ENCODE assay signal across 8 mouse cellular contexts in genomic region chr1:74303509-74304338, GRCm38 (mm10). TPM values are rescaled to one million over a fixed set of nuclear protein-coding genes. Genes with fewer than 3 reads are reported as not detected.
A peak's percentile ranks its signal among the peaks of the same experiment; 100 is the strongest.
DNase-seq lines count a peak whose midpoint lies in the region; ATAC-seq and TF ChIP-seq lines count a peak whose summit lies in the region.

No protein-coding gene starts in this region.

- ATAC-seq in cerebellum, adult (ENCODE audit: insufficient number of reproducible peaks, low FRiP score, low TSS enrichment) = peak; percentile 69
- peak; percentile 53 for ATAC-seq in forebrain, embryonic 12.5 days (ENCODE audit: low FRiP score)

- H3K79me2 ChIP-seq in MEL (ENCODE audit: control insufficient read depth, insufficient read depth, low read length, poor library complexity) = peaks cover 16% of the 10 kb centered on the region

- H3K27me3 ChIP-seq in MEL (ENCODE audit: control insufficient read depth in 1 of 2, insufficient read depth in 2 of 2, low read length in 2 of 2) = no peaks in the 10 kb centered on the region
- H3K27me3 ChIP-seq in forebrain, embryonic 12.5 days = peaks cover 18% of the 10 kb centered on the region

- peak; percentile 61 to 69 for TF ChIP-seq POLR2A in MEL (IDR thresholded peaks at IDR 0.05; ENCODE audit: control insufficient read depth in 1 of 2, insufficient read depth in 1 of 2, low read depth in 1 of 2, low read length in 2 of 2, poor library complexity in 1 of 2)

- TF ChIP-seq CTCF in MEL (IDR thresholded peaks at IDR 0.05 in 2 of 3, conservative IDR thresholded peaks at IDR 0.05 in 1 of 3; ENCODE audit: control insufficient read depth in 1 of 3, insufficient read depth in 1 of 3, low read depth in 2 of 3, low read length in 3 of 3, poor library complexity in 1 of 3, severe bottlenecking in 1 of 3) = 0 out of 6 replicates have a peak, but pooled peaks of 1 of the 3 experiments have one; percentile 11

- no peak for TF ChIP-seq EP300 in MEL (IDR thresholded peaks at IDR 0.05; ENCODE audit: low read depth in 1 of 2, low read length in 2 of 2)

- peak overlapping the region; percentile 86 for H3K4me2 ChIP-seq in forebrain, embryonic 12.5 days

- peak overlapping the region; percentile 91 to 94 for H3K4me3 ChIP-seq in MEL (ENCODE audit: control insufficient read depth in 1 of 2, insufficient read depth in 1 of 2, low read depth in 2 of 2, low read length in 2 of 2)
- peak overlapping the region; percentile 53 for H3K4me3 ChIP-seq in forebrain, embryonic 12.5 days (replicated peaks)

- WGBS in forebrain, embryonic 12.5 days = under 1% methylated on average over 56 of the region's 56 CpGs

- DNase-seq in MEL (ENCODE audit: low read depth, low spot score) = peak; percentile 74
- peak; percentile 83 for DNase-seq in heart, postnatal 25 days (ENCODE audit: low spot score)
- DNase-seq in kidney, postnatal 4 days = peak; percentile 86 to 92
- peak; percentile 86 for DNase-seq in lung, postnatal 14 days
- DNase-seq in ovary, postnatal 14 days (ENCODE audit: low spot score) = peak; percentile 73
- peak; percentile 80 to 85 for DNase-seq in urinary bladder, adult 18-20 months (ENCODE audit: low spot score in 2 of 2)

- H3K9me3 ChIP-seq in MEL (replicated peaks; ENCODE audit: insufficient read depth, low read length) = no peaks in the 10 kb centered on the region
- no peaks in the 10 kb centered on the region for H3K9me3 ChIP-seq in forebrain, embryonic 12.5 days

- H3K36me3 ChIP-seq in MEL (ENCODE audit: control insufficient read depth in 1 of 2, insufficient read depth in 2 of 2, low read length in 2 of 2) = peaks cover 0 to 32% of the 10 kb centered on the region in 2 experiments; a peak in 2 of 4 replicates
- H3K36me3 ChIP-seq in forebrain, embryonic 12.5 days (replicated peaks) = no peaks in the 10 kb centered on the region

- 0 out of 2 replicates have a peak overlapping the region, but pooled peaks have one; percentile 11 for H3K27ac ChIP-seq in MEL (ENCODE audit: control insufficient read depth, low read depth, low read length)
- H3K27ac ChIP-seq in forebrain, embryonic 12.5 days = no peak overlapping the region

- intact Hi-C loops in heart, postnatal 25 days (cut with DNase I) = no loop called here

- peak overlapping the region; percentile 86 for H3K9ac ChIP-seq in MEL (ENCODE audit: control insufficient read depth, low read depth, low read length, poor library complexity, severe bottlenecking)
- H3K9ac ChIP-seq in forebrain, embryonic 12.5 days = peak overlapping the region; percentile 63

- no peak for TF ChIP-seq RAD21 in MEL (IDR thresholded peaks at IDR 0.05; ENCODE audit: low read depth, low read length)

- peaks cover 2 to 40% of the 10 kb centered on the region in 2 experiments; a peak in 3 of 4 replicates for H3K4me1 ChIP-seq in MEL (ENCODE audit: control insufficient read depth in 1 of 2, insufficient read depth in 2 of 2, low read length in 2 of 2)
- peaks cover 12% of the 10 kb centered on the region for H3K4me1 ChIP-seq in forebrain, embryonic 12.5 days

TF ChIP-seq in MEL, 35 proteins besides CTCF, POLR2A, EP300 and RAD21:
- TF ChIP-seq SIN3A (IDR thresholded peaks at IDR 0.05; ENCODE audit: low read length) (peak; percentile 61), MYC (IDR thresholded peaks at IDR 0.05; ENCODE audit: low read depth, low read length) (peak; percentile 70; the same call in 1 of the 2 replicates), GATA1 (IDR thresholded peaks at IDR 0.05; ENCODE audit: low read depth, low read length) (no peak), MAZ (IDR thresholded peaks at IDR 0.05; ENCODE audit: low read depth, low read length) (peak; percentile 55; the same call in 1 of the 2 replicates), MAX (IDR thresholded peaks at IDR 0.05; ENCODE audit: low read length) (peak; percentile 75), E2F4 (IDR thresholded peaks at IDR 0.05; ENCODE audit: borderline replicate concordance, low read depth, low read length) (no peak), POLR2AphosphoS2 (IDR thresholded peaks at IDR 0.05; ENCODE audit: low read length) (0 out of 2 replicates have a peak, but pooled peaks have one; percentile 68), MAFK (IDR thresholded peaks at IDR 0.05; ENCODE audit: borderline replicate concordance, low read depth, low read length) (no peak), NELFE (IDR thresholded peaks at IDR 0.05; ENCODE audit: low read depth, low read length) (peak; percentile 45), MXI1 (IDR thresholded peaks at IDR 0.05; ENCODE audit: low read depth, low read length) (peak; percentile 79), HCFC1 (IDR thresholded peaks at IDR 0.05; ENCODE audit: low read depth, low read length) (peak; percentile 22; the same call in 1 of the 2 replicates), KAT2A (conservative IDR thresholded peaks at IDR 0.05; ENCODE audit: low read depth, low read length) (no peak)
TF ChIP-seq in MEL: peak in this region for 8.

RNA-seq across cellular contexts. Expression of gene Tmbim1, which starts 1.7 kb away (rescaled TPM):
- total RNA-seq in MEL (2012; rRNA removed) = 10.3 and 13.0 TPM in 2 replicates
- polyA plus RNA-seq in MEL (2012; ENCODE audit: insufficient read depth in 1 of 2, insufficient read length in 2 of 2, low read depth in 1 of 2, low replicate concordance in 2 of 2, missing spikeins in 1 of 2) = 10 to 100 TPM in 1 of 2 experiments, not detected in 1; 20.8 TPM
- polyA plus RNA-seq in forebrain, embryonic 12.5 days (2016; fragmentation: Nextera tagmentation; extraction: Ambion mirVana) = 6.7 and 7.9 TPM in 2 replicates
- 10 to 100 TPM; 38.4 to 41.5 TPM for total RNA-seq in heart, postnatal 25 days (2021)

RNA-seq across cellular contexts. Expression of gene Pnkd, which starts 19.0 kb away (rescaled TPM):
- 48.2 and 52.5 TPM in 2 replicates for total RNA-seq in MEL (2012; rRNA removed)
- 10 to 100 TPM in 1 of 2 experiments, not detected in 1; 64.2 TPM for polyA plus RNA-seq in MEL (2012; ENCODE audit: insufficient read depth in 1 of 2, insufficient read length in 2 of 2, low read depth in 1 of 2, low replicate concordance in 2 of 2, missing spikeins in 1 of 2)
- 87.5 and 88.9 TPM in 2 replicates for polyA plus RNA-seq in forebrain, embryonic 12.5 days (2016; fragmentation: Nextera tagmentation; extraction: Ambion mirVana)
- total RNA-seq in heart, postnatal 25 days (2021) = 100 to 1,000 TPM; 160 to 161 TPM

RNA-seq across cellular contexts. Expression of gene Aamp, which starts 19.2 kb away (rescaled TPM):
- 107 and 108 TPM in 2 replicates for total RNA-seq in MEL (2012; rRNA removed)
- polyA plus RNA-seq in MEL (2012; ENCODE audit: insufficient read depth in 1 of 2, insufficient read length in 2 of 2, low read depth in 1 of 2, low replicate concordance in 2 of 2, missing spikeins in 1 of 2) = 100 to 1,000 TPM in 1 of 2 experiments, not detected in 1; 169 TPM
- 184 and 190 TPM in 2 replicates for polyA plus RNA-seq in forebrain, embryonic 12.5 days (2016; fragmentation: Nextera tagmentation; extraction: Ambion mirVana)
- total RNA-seq in heart, postnatal 25 days (2021) = 10 to 100 TPM; 87.5 to 94.8 TPM

RNA-seq across cellular contexts. Expression of gene Gpbar1, which starts 25.4 kb away (rescaled TPM):
- total RNA-seq in MEL (2012; rRNA removed) = 0.16 TPM in 1 of 2 replicates, not detected in the other
- polyA plus RNA-seq in MEL (2012; ENCODE audit: insufficient read depth in 1 of 2, insufficient read length in 2 of 2, low read depth in 1 of 2, low replicate concordance in 2 of 2, missing spikeins in 1 of 2) = not detected
- 0.18 and 0.29 TPM in 2 replicates for polyA plus RNA-seq in forebrain, embryonic 12.5 days (2016; fragmentation: Nextera tagmentation; extraction: Ambion mirVana)
- total RNA-seq in heart, postnatal 25 days (2021) = not detected

RNA-seq across cellular contexts. Expression of gene Catip, which starts 58.2 kb away (rescaled TPM):
- total RNA-seq in MEL (2012; rRNA removed) = 0.08 TPM in 1 of 2 replicates, not detected in the other
- under 1 TPM in 1 of 2 experiments, not detected in 1; 0.08 TPM for polyA plus RNA-seq in MEL (2012; ENCODE audit: insufficient read depth in 1 of 2, insufficient read length in 2 of 2, low read depth in 1 of 2, low replicate concordance in 2 of 2, missing spikeins in 1 of 2)
- polyA plus RNA-seq in forebrain, embryonic 12.5 days (2016; fragmentation: Nextera tagmentation; extraction: Ambion mirVana) = 0.60 and 1.1 TPM in 2 replicates
- total RNA-seq in heart, postnatal 25 days (2021) = under 1 TPM; 0.18 to 0.28 TPM
